Mouse (Mus musculus): ENCODE measurements around the gene Olfr518. TPM values are rescaled to one million over a fixed set of nuclear protein-coding genes. Genes with fewer than 3 reads are reported as not detected.

Olfr518 gene
- total and polyA plus RNA-seq, 3 experiments = not detected

GRCm38 (mm10) chr7:108929726-108930393, 45.1 kb upstream of the Olfr518 start, which contains the start of gene Nlrp10 (continued):
- TF ChIP-seq BHLHE40 (IDR thresholded peaks at IDR 0.05; ENCODE audit: borderline replicate concordance, low read depth, low read length) (no peak), UBTF (IDR thresholded peaks at IDR 0.05; ENCODE audit: borderline replicate concordance, insufficient read depth, low read depth, low read length) (no peak), RAD21 (IDR thresholded peaks at IDR 0.05; ENCODE audit: low read depth, low read length) (no peak), NRF1 (IDR thresholded peaks at IDR 0.05; ENCODE audit: insufficient read depth, low read depth, low read length, poor library complexity, severe bottlenecking) (no peak), MAZ (IDR thresholded peaks at IDR 0.05; ENCODE audit: low read depth, low read length) (peak; percentile 59; the same call in 1 of the 2 replicates), MEF2A (IDR thresholded peaks at IDR 0.05; ENCODE audit: extremely low read depth, insufficient replicate concordance, low read depth, low read length, poor library complexity, severe bottlenecking) (peak; percentile 97), POLR2A (IDR thresholded peaks at IDR 0.05; ENCODE audit: control insufficient read depth in 1 of 2, insufficient read depth in 1 of 2, low read depth in 1 of 2, low read length in 2 of 2, poor library complexity in 1 of 2) (no peak), RCOR1 (IDR thresholded peaks at IDR 0.05; ENCODE audit: low read depth, low read length) (peak; percentile 70; the same call in 1 of the 2 replicates), JUND (IDR thresholded peaks at IDR 0.05; ENCODE audit: low read depth, low read length) (no peak)

- Histone ChIP-seq H3K9ac (ENCODE audit: control insufficient read depth, low read depth, low read length, poor library complexity, severe bottlenecking) (no peak overlapping the region), H3K27me3 (ENCODE audit: control insufficient read depth in 1 of 2, insufficient read depth in 2 of 2, low read length in 2 of 2) (no peaks in the 10 kb centered on the region), H3K27ac (ENCODE audit: control insufficient read depth, low read depth, low read length) (no peak overlapping the region), H3K79me2 (ENCODE audit: control insufficient read depth, insufficient read depth, low read length, poor library complexity) (no peaks in the 10 kb centered on the region), H3K36me3 (ENCODE audit: control insufficient read depth in 1 of 2, insufficient read depth in 2 of 2, low read length in 2 of 2) (peaks cover 0 to 6% of the 10 kb centered on the region in 2 experiments; a peak in 2 of 4 replicates), H3K4me1 (ENCODE audit: control insufficient read depth in 1 of 2, insufficient read depth in 2 of 2, low read length in 2 of 2) (peaks cover 4 to 13% of the 10 kb centered on the region in 2 experiments), H3K9me3 (replicated peaks; ENCODE audit: insufficient read depth, low read length) (no peaks in the 10 kb centered on the region), H3K4me3 (ENCODE audit: control insufficient read depth in 1 of 2, insufficient read depth in 1 of 2, low read depth in 2 of 2, low read length in 2 of 2) (no peak overlapping the region)
- no peak for TF ChIP-seq BHLHE40 (IDR thresholded peaks at IDR 0.05; ENCODE audit: borderline replicate concordance, low read depth, low read length)
- TF ChIP-seq MXI1 (IDR thresholded peaks at IDR 0.05; ENCODE audit: low read depth, low read length) = no peak
- no peak for TF ChIP-seq EP300 (IDR thresholded peaks at IDR 0.05; ENCODE audit: low read depth in 1 of 2, low read length in 2 of 2)
- TF ChIP-seq UBTF (IDR thresholded peaks at IDR 0.05; ENCODE audit: borderline replicate concordance, insufficient read depth, low read depth, low read length) = no peak
- no peak for TF ChIP-seq MAX (IDR thresholded peaks at IDR 0.05; ENCODE audit: low read length)
- TF ChIP-seq ZKSCAN1 (IDR thresholded peaks at IDR 0.05; ENCODE audit: low read depth, low read length) = no peak
- TF ChIP-seq GABPA (IDR thresholded peaks at IDR 0.05; ENCODE audit: low read depth, low read length) = no peak
- TF ChIP-seq RCOR1 (IDR thresholded peaks at IDR 0.05; ENCODE audit: low read depth, low read length) = no peak
- TF ChIP-seq POLR2A (IDR thresholded peaks at IDR 0.05; ENCODE audit: control insufficient read depth in 1 of 2, insufficient read depth in 1 of 2, low read depth in 1 of 2, low read length in 2 of 2, poor library complexity in 1 of 2) = no peak
- no peak for TF ChIP-seq SMC3 (IDR thresholded peaks at IDR 0.05; ENCODE audit: low read depth, low read length)
- no peak for TF ChIP-seq TAL1 (IDR thresholded peaks at IDR 0.05; ENCODE audit: low read length)
- no peak for TF ChIP-seq POLR2AphosphoS2 (IDR thresholded peaks at IDR 0.05; ENCODE audit: low read length)
- no peak for TF ChIP-seq ELF1 (IDR thresholded peaks at IDR 0.05; ENCODE audit: low read depth, low read length)
- no peak for TF ChIP-seq TBP (IDR thresholded peaks at IDR 0.05; ENCODE audit: low read depth, low read length)
- TF ChIP-seq USF2 (IDR thresholded peaks at IDR 0.05; ENCODE audit: borderline replicate concordance in 1 of 2, insufficient read depth in 1 of 2, low read depth in 1 of 2, low read length in 2 of 2) = no peak
- no peak for TF ChIP-seq ZMIZ1 (IDR thresholded peaks at IDR 0.05; ENCODE audit: low read depth, low read length)
- DNase-seq (ENCODE audit: low read depth, low spot score) = no peak
Measured at GRCm38 (mm10) chr7:108928280-108929188, 43.7 kb upstream of the Olfr518 start.
